ENCODE assay signal across 9 mouse cellular contexts in the genomic region with DNA sequence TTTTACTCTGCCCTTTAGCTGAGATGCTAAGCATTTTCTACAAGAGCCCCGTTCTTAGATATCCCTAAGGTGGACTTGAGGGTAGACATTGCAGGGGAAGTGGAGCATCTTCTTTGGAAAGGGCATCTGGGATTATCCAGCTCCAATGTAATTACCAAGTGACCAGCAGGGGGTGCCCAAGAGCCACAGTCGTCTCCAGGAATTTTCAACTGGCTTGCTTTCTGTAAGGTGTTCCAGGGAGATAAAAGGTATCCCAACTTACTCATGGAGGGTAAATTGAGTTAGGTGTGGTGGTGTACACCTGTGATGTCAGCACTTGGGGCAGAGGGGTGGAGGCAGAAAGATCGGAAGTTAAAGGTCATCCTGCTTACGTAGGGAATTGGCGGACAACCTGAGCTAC. TPM values are rescaled to one million over a fixed set of nuclear protein-coding genes. Genes with fewer than 3 reads are reported as not detected.
DNase-seq lines count a peak whose midpoint lies in the region; ATAC-seq and TF ChIP-seq lines count a peak whose summit lies in the region.
"Had no signal": no experiment of that assay in that cellular context is flagged by ENCODE, and none has a peak within 500 bp of the region (broad histone marks: within the 10 kb centered on the region; RNA-seq: fewer than 3 reads in every experiment).

No protein-coding gene starts in this region.

- WGBS in kidney, postnatal 0 days = 21% methylated on average over 5 of the region's 5 CpGs
- WGBS in liver, embryonic 11.5 days = 26% methylated on average over 5 of the region's 5 CpGs
- WGBS in neural tube, embryonic 15.5 days = 36% methylated on average over 5 of the region's 5 CpGs

- TF ChIP-seq CTCF in Patski (IDR thresholded peaks at IDR 0.05) = peak; percentile 86
- peak; percentile 97 for TF ChIP-seq CTCF in kidney, postnatal 0 days (IDR thresholded peaks at IDR 0.05; ENCODE audit: low read depth)

- no peaks in the 10 kb centered on the region for H3K36me3 ChIP-seq in kidney, postnatal 0 days (ENCODE audit: insufficient read depth, low read length)
- H3K36me3 ChIP-seq in liver, embryonic 11.5 days (ENCODE audit: control insufficient read depth, insufficient read depth, low read length) = no peaks in the 10 kb centered on the region
- no peaks in the 10 kb centered on the region for H3K36me3 ChIP-seq in neural tube, embryonic 15.5 days

- peaks cover 8% of the 10 kb centered on the region for H3K4me1 ChIP-seq in kidney, postnatal 0 days (replicated peaks; ENCODE audit: insufficient read depth, low read length)
- H3K4me1 ChIP-seq in liver, embryonic 11.5 days (replicated peaks; ENCODE audit: control insufficient read depth, insufficient read depth, low read length) = peaks cover 24% of the 10 kb centered on the region
- peaks cover 14% of the 10 kb centered on the region for H3K4me1 ChIP-seq in neural tube, embryonic 15.5 days

- H3K27ac ChIP-seq in kidney, postnatal 0 days = no peak overlapping the region
- no peak overlapping the region for H3K27ac ChIP-seq in liver, embryonic 11.5 days (ENCODE audit: low read depth, low read length)
- no peak overlapping the region for H3K27ac ChIP-seq in neural tube, embryonic 15.5 days (replicated peaks)

- CTCF ChIA-PET in Patski (lab: Charles Lee) = interaction anchor here (0.7 to 2.2 kb wide), 8 partner anchors 32 to 105 kb away, joined by 3 to 12 read pairs (median 5); no protein-coding TSS in a partner anchor

- no peak for ATAC-seq in Patski
- no peak for ATAC-seq in kidney, postnatal 0 days (replicated peaks; ENCODE audit: low FRiP score, low read depth)
- ATAC-seq in liver, embryonic 11.5 days (replicated peaks; ENCODE audit: low FRiP score) = no peak
- ATAC-seq in neural tube, embryonic 15.5 days (ENCODE audit: low FRiP score) = no peak

- intact Hi-C loops in gastrocnemius, postnatal 36 days (cut with DNase I) = loop anchor here (2.0 to 5.0 kb wide), 2 partner anchors 74 to 99 kb away; no protein-coding TSS in a partner anchor

- H3K27me3 ChIP-seq in Patski = no peaks in the 10 kb centered on the region
- H3K27me3 ChIP-seq in kidney, postnatal 0 days (ENCODE audit: insufficient read depth, low read length) = no peaks in the 10 kb centered on the region
- H3K27me3 ChIP-seq in liver, embryonic 11.5 days (replicated peaks; ENCODE audit: control insufficient read depth, insufficient read depth, low read length) = no peaks in the 10 kb centered on the region
- no peaks in the 10 kb centered on the region for H3K27me3 ChIP-seq in neural tube, embryonic 15.5 days (replicated peaks)

- no peaks in the 10 kb centered on the region for H3K9me3 ChIP-seq in kidney, postnatal 0 days (replicated peaks; ENCODE audit: low read length)
- no peaks in the 10 kb centered on the region for H3K9me3 ChIP-seq in liver, embryonic 11.5 days (ENCODE audit: control insufficient read depth, low read length)
- no peaks in the 10 kb centered on the region for H3K9me3 ChIP-seq in neural tube, embryonic 15.5 days (replicated peaks)

- H3K9ac ChIP-seq in kidney, postnatal 0 days (ENCODE audit: low read depth, low read length) = no peak overlapping the region
- no peak overlapping the region for H3K9ac ChIP-seq in liver, embryonic 11.5 days (ENCODE audit: low read depth, low read length)
- H3K9ac ChIP-seq in neural tube, embryonic 15.5 days (replicated peaks) = no peak overlapping the region

- POLR2A ChIA-PET in Patski (lab: Charles Lee) = no interaction called here

- H3K4me2 ChIP-seq in kidney, postnatal 0 days (ENCODE audit: low read length) = no peak overlapping the region
- peak overlapping the region; percentile 39 for H3K4me2 ChIP-seq in liver, embryonic 11.5 days
- peak overlapping the region; percentile 41 for H3K4me2 ChIP-seq in neural tube, embryonic 15.5 days

- in situ Hi-C loops in Patski (cut with MboI; ENCODE audit: low pct_unique_long_range_greater_than_20kb) = loop anchor here (10.0 to 25.0 kb wide), 2 partner anchors 49 to 94 kb away; no protein-coding TSS in a partner anchor

- no peak overlapping the region for H3K4me3 ChIP-seq in kidney, postnatal 0 days (replicated peaks; ENCODE audit: low read depth, low read length)
- H3K4me3 ChIP-seq in liver, embryonic 11.5 days (ENCODE audit: low read depth, low read length) = no peak overlapping the region
- H3K4me3 ChIP-seq in neural tube, embryonic 15.5 days (replicated peaks) = no peak overlapping the region

- DNase-seq in 3T3-L1 (ENCODE audit: low read depth, low spot score) (peak; percentile 87), Patski (ENCODE audit: low read depth, low spot score) (no peak)
- peak; percentile 90 to 94 for DNase-seq in cerebellum, postnatal 10 days
- DNase-seq in gastrocnemius, postnatal 36 days = peak; percentile 69 to 74
- DNase-seq in kidney, postnatal 0 days (ENCODE audit: low spot score) = peak; percentile 72
- peak; percentile 64 for DNase-seq in liver, embryonic 11.5 days (ENCODE audit: low spot score)
- DNase-seq in urinary bladder, adult 2 months (ENCODE audit: low spot score) = peak; percentile 67

RNA-seq across cellular contexts. Expression of a gene that starts 9.5 kb away (rescaled TPM):
- polyA plus RNA-seq in Patski (2021) = not detected
- not detected for total RNA-seq in gastrocnemius, postnatal 36 days (2021)
- not detected in 2 replicates for polyA plus RNA-seq in kidney, postnatal 0 days (2015; fragmentation: Nextera tagmentation; extraction: Ambion mirVana)
- not detected in 2 replicates for polyA plus RNA-seq in liver, embryonic 11.5 days (2014; fragmentation: Nextera tagmentation; extraction: Ambion mirVana)
- not detected in 2 replicates for polyA plus RNA-seq in neural tube, embryonic 15.5 days (2015; fragmentation: Nextera tagmentation; extraction: Ambion mirVana)
- polyA plus RNA-seq in urinary bladder, adult 2 months (2012; rRNA removed) = not detected in 2 replicates
- polyA plus RNA-seq: frontal cortex, adult 2 months had no signal

RNA-seq across cellular contexts. Expression of a gene that starts 13.3 kb away (rescaled TPM):
- polyA plus RNA-seq in Patski (2021) = not detected
- not detected for total RNA-seq in gastrocnemius, postnatal 36 days (2021)
- not detected in 2 replicates for polyA plus RNA-seq in kidney, postnatal 0 days (2015; fragmentation: Nextera tagmentation; extraction: Ambion mirVana)
- not detected in 2 replicates for polyA plus RNA-seq in liver, embryonic 11.5 days (2014; fragmentation: Nextera tagmentation; extraction: Ambion mirVana)
- 0.86 TPM in 1 of 2 replicates, not detected in the other for polyA plus RNA-seq in neural tube, embryonic 15.5 days (2015; fragmentation: Nextera tagmentation; extraction: Ambion mirVana)
- polyA plus RNA-seq in urinary bladder, adult 2 months (2012; rRNA removed) = 0.34 TPM in 1 of 2 replicates, not detected in the other
- polyA plus RNA-seq: frontal cortex, adult 2 months had no signal

RNA-seq across cellular contexts. Expression of a gene that starts 24.9 kb away (rescaled TPM):
- 133 TPM for polyA plus RNA-seq in Patski (2021)
- total RNA-seq in gastrocnemius, postnatal 36 days (2021) = 10 to 100 TPM; 84.4 to 94.7 TPM
- polyA plus RNA-seq in kidney, postnatal 0 days (2015; fragmentation: Nextera tagmentation; extraction: Ambion mirVana) = 31.3 and 34.0 TPM in 2 replicates
- 19.9 and 20.8 TPM in 2 replicates for polyA plus RNA-seq in liver, embryonic 11.5 days (2014; fragmentation: Nextera tagmentation; extraction: Ambion mirVana)
- 7.5 and 9.8 TPM in 2 replicates for polyA plus RNA-seq in neural tube, embryonic 15.5 days (2015; fragmentation: Nextera tagmentation; extraction: Ambion mirVana)
- 35.5 and 115 TPM in 2 replicates for polyA plus RNA-seq in urinary bladder, adult 2 months (2012; rRNA removed)

RNA-seq across cellular contexts. Expression of a gene that starts 34.0 kb away (rescaled TPM):
- polyA plus RNA-seq in Patski (2021) = not detected
- total RNA-seq in gastrocnemius, postnatal 36 days (2021) = not detected
- not detected in 2 replicates for polyA plus RNA-seq in kidney, postnatal 0 days (2015; fragmentation: Nextera tagmentation; extraction: Ambion mirVana)
- not detected in 2 replicates for polyA plus RNA-seq in liver, embryonic 11.5 days (2014; fragmentation: Nextera tagmentation; extraction: Ambion mirVana)
- not detected in 2 replicates for polyA plus RNA-seq in neural tube, embryonic 15.5 days (2015; fragmentation: Nextera tagmentation; extraction: Ambion mirVana)
- polyA plus RNA-seq in urinary bladder, adult 2 months (2012; rRNA removed) = not detected in 2 replicates
- polyA plus RNA-seq: frontal cortex, adult 2 months had no signal
